Mouse (Mus musculus) liver, postnatal 0 days (tissue): Measurements from ENCODE around the gene Tiparp. TPM values are rescaled to one million over a fixed set of nuclear protein-coding genes. Genes with fewer than 3 reads are reported as not detected.

Source experiments
- ATAC-seq: fragments of 200-750 bp; cut with Nextera tagmentation; 2 replicates; pipeline ENCODE4 v1.8.0; 2017; ENCODE audit warnings: mild to moderate bottlenecking, moderate library complexity
- DNase-seq: peaks from one replicate; pipeline ENCODE4 v3.0.0-alpha.2; 2016
- H3K27ac ChIP-seq: fragments of 300-500 bp; sonication (generic); 2 replicates; pipeline ENCODE4 v1.5.1; 2014; ENCODE audit warnings: antibody characterized with exemption, moderate library complexity, mild to moderate bottlenecking, low read depth
- H3K27me3 ChIP-seq: fragments of 300-500 bp; sonication (generic); 2 replicates; pipeline ENCODE4 v1.6.1; 2014; ENCODE audit warnings: low read length, control low read depth, mixed read lengths; ENCODE audit not compliant: insufficient read depth
- H3K36me3 ChIP-seq: fragments of 300-500 bp; sonication (generic); replicated peaks from 2 replicates; pipeline ENCODE4 v1.6.1; 2014; ENCODE audit warnings: mild to moderate bottlenecking, control low read depth, low read length, moderate library complexity, mixed read lengths; ENCODE audit not compliant: insufficient read depth
- H3K4me1 ChIP-seq: fragments of 300-500 bp; sonication (generic); 2 replicates; pipeline ENCODE4 v1.6.1; 2014; ENCODE audit warnings: antibody characterized with exemption, mild to moderate bottlenecking, control low read depth; ENCODE audit not compliant: insufficient read depth
- H3K4me2 ChIP-seq: fragments of 300-500 bp; sonication (generic); 2 replicates; pipeline ENCODE4 v1.6.1; 2014; ENCODE audit warnings: low read depth, mild to moderate bottlenecking, low read length, moderate library complexity, mixed read lengths
- H3K4me3 ChIP-seq: fragments of 300-500 bp; sonication (generic); 2 replicates; pipeline ENCODE4 v1.5.1; 2014; ENCODE audit warnings: low read depth, low read length
- H3K9ac ChIP-seq: fragments of 300-500 bp; sonication (generic); replicated peaks from 2 replicates; pipeline ENCODE4 v1.6.1; 2014; ENCODE audit warnings: mild to moderate bottlenecking, moderate library complexity
- H3K9me3 ChIP-seq: fragments of 300-500 bp; sonication (generic); 2 replicates; pipeline ENCODE4 v1.6.1; 2016; ENCODE audit warnings: mild to moderate bottlenecking, control low read depth, low read length, mixed read lengths
- CTCF ChIP-seq: sonication (generic); IDR thresholded peaks from 2 replicates; pipeline ENCODE4 v1.5.1; 2016; ENCODE audit warnings: antibody characterized with exemption, low read depth
- EP300 ChIP-seq: IDR thresholded peaks from 2 replicates; pipeline ENCODE4 v1.6.1; 2016; ENCODE audit warnings: antibody characterized with exemption, low read depth, mild to moderate bottlenecking
- WGBS: fragments of 180-500 bp; shearing (Covaris S2); extraction: QIAGEN DNeasy Blood & Tissue Kit; methylation state at CpG from one replicate; pipeline ENCODE4 v1.1.7; 2014; ENCODE audit not compliant: insufficient replicate concordance; 5-methylcytosine and 5-hydroxymethylcytosine counted together
- polyA plus RNA-seq: library from polyadenylated mRNA; unstranded; fragments of >200 nt; fragmentation: Nextera tagmentation; extraction: Ambion mirVana; gene quantifications from 2 replicates; pipeline ENCODE4 v1.2.1, GENCODE M21; 2015

Gene Tiparp
- polyA plus RNA-seq: 7.4 and 7.5 TPM in 2 replicates

- TF ChIP-seq EP300 (no peak; the same call in 1 of the 2 replicates), CTCF (peak; percentile 47)
- no peaks in the 10 kb centered on the region for H3K36me3 ChIP-seq
- peak within 1 kb of the TSS; percentile 81 for H3K4me2 ChIP-seq
- peak within 1 kb of the TSS; percentile 92 for H3K9ac ChIP-seq
- H3K27me3 ChIP-seq: no peaks in the 10 kb centered on the region
- H3K4me3 ChIP-seq: peak within 1 kb of the TSS; percentile 86
- peak within 1 kb of the TSS; percentile 92 for H3K27ac ChIP-seq
- DNase-seq (peak; percentile 94), ATAC-seq (peak; percentile 93)
- H3K9me3 ChIP-seq: no peaks in the 10 kb centered on the region
- no peaks in the 10 kb centered on the region for H3K4me1 ChIP-seq
- WGBS: 1% methylated on average over 92 of the region's 109 CpGs
Observed at GRCm38 (mm10) chr3:65527691-65528601, at the start of gene Tiparp. Tiparp (plus strand) TSS chr3:65528410.

- ATAC-seq (no peak), DNase-seq (no peak)
- no peak overlapping the region for H3K27ac ChIP-seq
- no peaks in the 10 kb centered on the region for H3K4me1 ChIP-seq
- H3K9ac ChIP-seq: no peak overlapping the region
- H3K4me3 ChIP-seq: no peak overlapping the region
- H3K4me2 ChIP-seq: no peak overlapping the region
- no peaks in the 10 kb centered on the region for H3K27me3 ChIP-seq
- H3K9me3 ChIP-seq: no peaks in the 10 kb centered on the region
- no peaks in the 10 kb centered on the region for H3K36me3 ChIP-seq
- TF ChIP-seq EP300: no peak
- no peak for TF ChIP-seq CTCF
- WGBS: 70% methylated on average over 6 of the region's 6 CpGs
Observed at GRCm38 (mm10) chr3:65480676-65481075, 47.5 kb upstream of the Tiparp start.

- H3K4me2 ChIP-seq: no peak overlapping the region
Observed at GRCm38 (mm10) chr3:65482266-65482665, 45.9 kb upstream of the Tiparp start.

GRCm38 (mm10) chr3:65482698-65483407 is 45.4 kb upstream of the Tiparp start:
- Histone ChIP-seq H3K4me2 (no peak overlapping the region), H3K36me3 (no peaks in the 10 kb centered on the region), H3K4me1 (no peaks in the 10 kb centered on the region), H3K27ac (no peak overlapping the region), H3K27me3 (no peaks in the 10 kb centered on the region), H3K9me3 (no peaks in the 10 kb centered on the region), H3K9ac (no peak overlapping the region), H3K4me3 (no peak overlapping the region)
- ATAC-seq (no peak), DNase-seq (no peak)
- TF ChIP-seq CTCF (no peak), EP300 (no peak)
- 39% methylated on average over 6 of the region's 6 CpGs for WGBS

More at GRCm38 (mm10) chr3:65482266-65482665, 45.9 kb upstream of the Tiparp start:
- no peak overlapping the region for H3K4me3 ChIP-seq
- H3K9me3 ChIP-seq: no peaks in the 10 kb centered on the region
- DNase-seq: no peak
- no peak overlapping the region for H3K9ac ChIP-seq
- no peak for ATAC-seq
- H3K36me3 ChIP-seq: no peaks in the 10 kb centered on the region
- H3K27ac ChIP-seq: no peak overlapping the region
- no peaks in the 10 kb centered on the region for H3K4me1 ChIP-seq
- H3K27me3 ChIP-seq: no peaks in the 10 kb centered on the region
- 56% methylated on average over 1 of the region's 1 CpGs for WGBS
- TF ChIP-seq EP300 (no peak), CTCF (no peak)

GRCm38 (mm10) chr3:65484161-65484733 is 44.0 kb upstream of the Tiparp start:
- Histone ChIP-seq H3K36me3 (no peaks in the 10 kb centered on the region), H3K4me1 (no peaks in the 10 kb centered on the region), H3K4me3 (no peak overlapping the region), H3K9me3 (no peaks in the 10 kb centered on the region), H3K27me3 (no peaks in the 10 kb centered on the region), H3K27ac (no peak overlapping the region), H3K9ac (no peak overlapping the region), H3K4me2 (no peak overlapping the region)
- 53% methylated on average over 7 of the region's 7 CpGs for WGBS
- DNase-seq (peak; percentile 18), ATAC-seq (no peak)
- TF ChIP-seq CTCF (no peak), EP300 (no peak)
